Mouse (Mus musculus) cortical plate, adult 2 months (tissue): ENCODE data around the gene Upk3bl.

Source experiments
- CTCF ChIP-seq: fragments of 200-500 bp; IDR thresholded peaks from 2 replicates; pipeline ENCODE4 v1.5.1; 2011; ENCODE audit warnings: mild to moderate bottlenecking, control low read depth, low read length; ENCODE audit not compliant: insufficient read depth; ENCODE audit errors: extremely low read depth
- POLR2A ChIP-seq: fragments of 200-500 bp; IDR thresholded peaks from 2 replicates; pipeline ENCODE4 v1.6.1; 2011; ENCODE audit warnings: mild to moderate bottlenecking, low read length, control low read depth; ENCODE audit not compliant: insufficient read depth; ENCODE audit errors: extremely low read depth

DNA sequence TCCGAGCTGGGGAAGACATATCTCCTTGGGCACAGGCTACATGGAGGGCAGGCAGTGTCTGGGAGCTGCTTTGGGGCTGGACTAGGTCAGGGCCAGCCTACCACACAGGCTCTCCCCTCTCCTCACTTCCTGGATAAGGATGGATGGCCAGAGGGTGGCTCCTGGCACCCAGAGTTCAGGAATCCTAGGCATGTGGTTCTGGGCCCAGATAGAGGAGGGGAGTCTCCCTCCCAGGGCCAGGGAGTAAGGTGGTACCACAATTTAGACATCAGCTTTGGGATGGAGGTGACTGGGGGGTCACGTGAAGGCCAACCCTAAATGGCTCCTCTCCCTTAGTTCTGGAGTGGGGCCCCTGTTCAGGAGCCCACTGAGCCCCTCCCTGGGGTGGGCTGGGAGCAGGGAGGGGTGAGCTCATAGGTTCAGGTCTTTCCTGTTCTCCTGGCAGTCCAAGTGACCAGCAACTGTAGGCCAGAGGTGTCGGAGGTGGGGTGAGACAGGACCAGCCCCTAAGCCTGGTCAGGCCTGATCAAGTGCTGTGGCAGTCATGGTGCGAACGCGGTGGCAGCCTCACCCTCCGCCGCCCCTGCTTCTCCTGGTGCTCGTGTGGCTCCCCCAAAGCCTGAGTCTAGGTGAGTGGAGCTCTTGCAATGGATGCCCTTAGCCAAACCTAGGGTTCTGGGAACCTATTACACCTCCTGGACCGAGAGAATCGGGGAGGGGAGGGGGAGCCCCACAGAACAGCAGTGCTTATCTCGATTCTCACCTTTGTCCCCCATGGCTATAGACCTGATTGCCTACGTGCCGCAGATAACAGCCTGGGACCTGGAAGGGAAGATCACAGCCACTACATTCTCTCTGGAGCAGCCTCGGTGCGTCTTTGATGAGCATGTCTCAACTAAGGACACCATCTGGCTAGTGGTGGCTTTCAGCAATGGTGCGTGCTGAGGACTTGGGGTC, 15.8 kb upstream of the Upk3bl start, which contains the start of gene Upk3b:
- TF ChIP-seq POLR2A, result no peak
- TF ChIP-seq CTCF, result no peak
